Mouse (Mus musculus): Measurements from ENCODE around the gene Nanog.
"Not testable (repeated sequence)": the region's sequence is repeated elsewhere in the genome, so short reads cannot be mapped to it uniquely, and the experiment has no call there.

The Nanog gene

DNA sequence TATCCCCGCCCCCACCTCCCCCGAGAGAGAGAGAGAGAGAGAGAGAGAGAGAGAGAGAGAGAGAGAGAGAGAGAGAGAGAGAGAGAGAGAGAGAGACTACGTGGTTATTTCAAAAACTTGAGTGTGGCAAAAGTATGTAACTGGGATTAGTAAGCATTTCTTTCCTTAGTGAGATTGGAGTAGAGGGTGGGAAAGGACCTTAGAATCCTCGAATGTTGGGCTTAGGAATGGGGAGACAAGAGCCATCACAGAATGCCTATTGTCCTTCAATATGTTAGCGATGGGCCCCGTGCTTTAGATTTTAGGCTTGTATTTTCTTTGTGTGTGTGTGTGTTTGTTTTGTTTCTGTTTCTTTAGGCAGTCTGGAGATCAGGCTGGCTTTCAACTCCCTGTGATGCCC lies 4.0 kb upstream of the Nanog start:
- no peak for DNase-seq

- no peak for DNase-seq
Measured at GRCm38 (mm10) chr6:122703706-122704105, 3.6 kb upstream of the Nanog start.

DNA sequence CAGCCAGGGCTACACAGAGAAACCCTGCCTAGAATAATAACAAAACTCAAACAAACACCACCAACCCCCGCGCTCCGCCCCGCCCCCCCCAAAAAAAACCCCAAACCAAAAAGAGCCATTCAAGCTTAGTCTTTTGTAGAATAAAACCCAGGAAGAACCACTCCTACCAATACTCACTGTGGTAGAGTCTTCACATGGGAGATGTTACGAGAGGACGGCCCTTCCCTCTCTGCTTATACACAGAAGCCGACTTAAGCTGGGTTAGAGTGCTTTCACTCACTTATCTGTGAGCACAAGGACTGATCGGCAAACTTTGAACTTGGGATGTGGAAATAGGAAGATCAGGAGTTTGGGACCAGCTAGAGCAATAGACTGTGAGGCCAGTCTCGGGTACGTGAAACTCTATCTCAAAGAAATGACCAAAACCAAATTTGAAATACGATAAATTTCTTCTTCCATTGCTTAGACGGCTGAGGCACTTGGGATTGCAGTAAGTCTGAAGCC lies 900 bp upstream of the Nanog start:
- DNase-seq: no peak

GRCm38 (mm10) chr6:122708826-122709225 lies 1.5 kb downstream of the Nanog start:
- DNase-seq: no peak

GRCm38 (mm10) chr6:122711455-122711854 lies 4.2 kb downstream of the Nanog start:
- DNase-seq: no peak

- not testable (repeated sequence) for DNase-seq
Measured at GRCm38 (mm10) chr6:122713116-122713515, 5.8 kb downstream of the Nanog start.

- DNase-seq: no peak
Measured at GRCm38 (mm10) chr6:122714707-122715365, 7.5 kb downstream of the Nanog start.

GRCm38 (mm10) chr6:122715886-122716285 lies 8.6 kb downstream of the Nanog start:
- no peak for DNase-seq

- not testable (repeated sequence) for DNase-seq
Measured at GRCm38 (mm10) chr6:122718224-122718623, 10.9 kb downstream of the Nanog start.

- peak; percentile 59 to 61 for DNase-seq
Measured at GRCm38 (mm10) chr6:122719942-122720341, 12.7 kb downstream of the Nanog start.

DNA sequence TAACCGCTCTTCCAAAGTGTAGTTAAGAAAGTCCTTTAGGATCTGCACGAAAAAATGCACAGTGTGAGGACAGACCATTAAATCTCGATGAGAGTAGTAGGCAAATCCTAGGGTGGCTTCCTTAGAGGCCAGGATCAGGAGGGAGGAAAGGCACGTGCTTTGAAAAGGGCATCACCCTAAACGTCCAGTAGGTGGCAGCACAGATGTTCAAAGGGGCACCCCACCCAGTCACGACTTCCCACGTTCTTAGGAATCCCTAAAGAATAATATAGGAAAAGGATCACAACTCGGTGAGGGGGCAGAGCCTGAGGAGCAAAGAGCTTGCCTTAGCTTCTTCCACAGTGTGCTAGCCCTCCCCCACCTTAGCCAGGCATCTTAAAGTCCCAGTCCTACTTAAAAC lies 32.7 kb downstream of the Nanog start:
- peak; percentile 39 to 61 for DNase-seq

GRCm38 (mm10) chr6:122741460-122742227 lies 34.4 kb downstream of the Nanog start:
- DNase-seq: no peak

GRCm38 (mm10) chr6:122742228-122742899 lies 35.1 kb downstream of the Nanog start:
- DNase-seq: peak; percentile 19 to 25

DNA sequence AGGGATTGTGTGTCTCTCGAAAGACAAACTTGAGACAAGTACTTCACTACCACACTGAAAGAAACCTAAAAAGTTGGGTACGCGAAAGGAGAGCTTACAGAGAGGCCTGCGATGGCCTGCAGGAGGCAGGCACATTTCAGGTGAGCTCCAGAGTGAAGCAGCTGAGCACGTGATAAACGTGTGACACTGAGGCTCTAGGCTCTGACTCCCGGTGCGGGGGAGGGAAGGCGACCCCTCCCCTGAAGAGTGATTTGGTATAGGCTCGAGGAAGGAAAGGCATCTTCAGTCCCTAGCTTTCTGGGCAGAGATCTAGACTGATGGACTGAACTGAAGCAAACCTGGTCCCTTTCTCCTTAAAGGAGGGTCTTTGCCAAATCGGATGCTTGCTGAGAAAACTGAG lies 36.1 kb downstream of the Nanog start:
- no peak for DNase-seq

- DNase-seq: no peak
Measured at GRCm38 (mm10) chr6:122744505-122745249, 37.4 kb downstream of the Nanog start.

DNA sequence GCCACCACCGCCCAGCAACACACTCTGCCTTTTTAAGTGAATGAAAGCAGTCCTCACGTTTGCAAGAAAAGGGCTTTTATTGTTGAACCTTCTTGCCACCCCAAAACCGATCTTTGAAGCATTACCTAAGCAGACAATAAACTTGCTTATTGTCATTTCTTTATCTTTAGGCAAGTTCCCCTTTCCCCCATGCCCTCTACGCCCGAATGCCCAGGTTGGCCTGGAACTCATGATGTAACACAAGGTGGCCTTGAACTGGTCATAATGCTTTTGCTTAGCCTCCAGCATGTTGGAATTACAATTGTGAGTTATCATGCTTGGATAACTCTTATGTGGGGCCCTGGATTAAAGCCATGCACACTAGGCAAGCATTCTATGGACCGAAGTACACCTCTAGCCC lies 43.3 kb downstream of the Nanog start:
- DNase-seq: no peak

DNA sequence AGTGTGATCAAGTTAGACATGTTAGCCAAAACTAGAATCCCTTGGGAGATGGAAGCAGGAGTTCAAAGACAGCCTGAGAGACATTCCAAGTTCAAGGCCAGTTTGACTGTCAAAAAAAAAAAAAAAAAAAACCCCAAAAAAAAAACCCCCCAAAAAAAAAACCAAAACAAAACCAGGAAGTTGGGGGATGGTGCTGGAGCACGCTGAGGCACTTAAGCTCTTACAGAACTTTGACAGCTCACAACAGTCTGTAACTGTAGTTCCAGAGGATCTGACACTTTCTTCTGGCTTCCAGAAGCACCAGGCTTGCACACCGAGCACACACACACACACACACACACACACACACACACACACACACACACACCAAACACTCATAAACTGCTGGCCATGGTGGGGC lies 48.6 kb downstream of the Nanog start:
- no peak for DNase-seq

GRCm38 (mm10) chr6:122758732-122759131 lies 51.4 kb downstream of the Nanog start:
- peak in 1 of 2 experiments; percentile 7 for DNase-seq

- peak; percentile 17 to 29 for DNase-seq
Measured at GRCm38 (mm10) chr6:122761011-122761599, 53.8 kb downstream of the Nanog start.

DNA sequence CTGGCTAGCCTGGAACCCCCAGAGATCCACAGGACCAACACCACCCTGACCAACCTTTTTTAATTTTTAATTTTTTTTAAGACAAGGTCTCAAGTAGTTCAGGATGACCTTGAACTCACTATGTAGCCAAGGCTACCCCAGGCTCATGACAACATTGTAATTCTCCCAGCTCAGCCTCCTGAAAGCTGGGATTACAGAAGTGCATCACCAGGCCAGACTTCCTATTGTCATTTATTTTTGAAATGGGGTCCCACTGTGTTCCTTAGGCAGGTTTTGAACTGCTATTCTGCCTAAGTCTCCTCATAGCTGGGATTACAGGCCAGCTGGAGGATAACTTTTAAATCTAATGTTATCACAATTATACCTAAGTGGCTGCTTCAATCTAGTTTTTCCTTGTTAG lies 54.6 kb downstream of the Nanog start:
- no peak for DNase-seq

DNA sequence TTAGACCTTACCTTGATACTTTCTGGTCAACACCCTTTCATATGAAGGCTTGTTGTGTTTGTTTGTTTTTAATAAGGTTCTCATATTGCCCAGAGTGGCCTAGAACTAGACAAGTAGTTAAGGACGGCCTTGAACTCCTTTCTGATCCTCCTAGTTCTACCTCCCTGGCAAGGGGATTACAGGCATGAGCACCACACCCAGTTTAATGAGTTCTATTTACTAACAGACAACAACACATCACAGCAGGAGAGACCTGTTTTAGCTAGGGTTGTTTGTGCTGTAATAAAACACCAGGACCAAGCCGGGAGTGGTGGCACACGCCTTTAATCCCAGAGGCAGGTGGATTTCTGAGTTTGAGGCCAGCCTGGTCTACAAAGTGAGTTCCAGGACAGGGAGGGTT lies 55.2 kb downstream of the Nanog start:
- DNase-seq: no peak

- DNase-seq: no peak
Measured at GRCm38 (mm10) chr6:122762952-122763700, 55.8 kb downstream of the Nanog start.
